Mouse (Mus musculus) heart, embryonic 10.5 days (tissue): Measurements from ENCODE around the gene Slc22a23. TPM values are rescaled to one million over a fixed set of nuclear protein-coding genes. Genes with fewer than 3 reads are reported as not detected.

ENCODE experiments used
- DNase-seq: peaks from one replicate; pipeline ENCODE4 v3.0.0-alpha.2; 2017; ENCODE audit warnings: low spot score
- H3K27ac ChIP-seq: fragments of 300-500 bp; sonication (generic); 2 replicates; pipeline ENCODE4 v1.5.1; 2016; ENCODE audit warnings: mild to moderate bottlenecking
- H3K27me3 ChIP-seq: fragments of 300-500 bp; sonication (generic); 2 replicates; pipeline ENCODE4 v1.6.1; 2016; ENCODE audit warnings: mild to moderate bottlenecking; ENCODE audit not compliant: poor library complexity, insufficient read depth, severe bottlenecking
- H3K36me3 ChIP-seq: fragments of 300-500 bp; sonication (generic); 2 replicates; pipeline ENCODE4 v1.6.1; 2016; ENCODE audit warnings: mild to moderate bottlenecking, moderate library complexity
- H3K4me1 ChIP-seq: fragments of 300-500 bp; sonication (generic); 2 replicates; pipeline ENCODE4 v1.6.1; 2016; ENCODE audit warnings: mild to moderate bottlenecking
- H3K4me3 ChIP-seq: fragments of 300-500 bp; sonication (generic); 2 replicates; pipeline ENCODE4 v1.5.1; 2016; ENCODE audit warnings: mild to moderate bottlenecking, moderate library complexity
- H3K9me3 ChIP-seq: fragments of 300-500 bp; sonication (generic); 2 replicates; pipeline ENCODE4 v1.6.1; 2016; ENCODE audit warnings: mild to moderate bottlenecking, moderate library complexity
- WGBS: fragments of 180-500 bp; shearing (Covaris S2); methylation state at CpG from one replicate; pipeline ENCODE4 v1.1.7; 2016; 5-methylcytosine and 5-hydroxymethylcytosine counted together
- polyA plus RNA-seq: library from polyadenylated mRNA; unstranded; fragments of >200 nt; fragmentation: Nextera tagmentation; extraction: Ambion mirVana; gene quantifications from 2 replicates; pipeline ENCODE4 v1.2.1, GENCODE M21; 2016

Gene Slc22a23
- polyA plus RNA-seq, 1 experiment from 2014 or later: 5.1 TPM

GRCm38 (mm10) chr13:34269376-34269991 is 75.5 kb downstream of the Slc22a23 start:
- peaks cover 21% of the 10 kb centered on the region for H3K4me1 ChIP-seq

GRCm38 (mm10) chr13:34266942-34267660 is 77.9 kb downstream of the Slc22a23 start:
- no peak overlapping the region for H3K27ac ChIP-seq
- no peaks in the 10 kb centered on the region for H3K36me3 ChIP-seq
- H3K27me3 ChIP-seq: no peaks in the 10 kb centered on the region
- no peaks in the 10 kb centered on the region for H3K9me3 ChIP-seq
- no peak for DNase-seq
- H3K4me3 ChIP-seq: no peak overlapping the region
- 86% methylated on average over 8 of the region's 8 CpGs for WGBS
- H3K4me1 ChIP-seq: peaks cover 13% of the 10 kb centered on the region

More at GRCm38 (mm10) chr13:34269376-34269991, 75.5 kb downstream of the Slc22a23 start:
- Histone ChIP-seq H3K9me3 (no peaks in the 10 kb centered on the region), H3K27ac (no peak overlapping the region), H3K27me3 (no peaks in the 10 kb centered on the region), H3K36me3 (no peaks in the 10 kb centered on the region), H3K4me3 (no peak overlapping the region)
- WGBS: 90% methylated on average over 2 of the region's 2 CpGs
- no peak for DNase-seq

- no peaks in the 10 kb centered on the region for H3K27me3 ChIP-seq
- 0 out of 2 replicates have a peak, but pooled peaks cover 3% of the 10 kb centered on the region for H3K4me1 ChIP-seq
- H3K36me3 ChIP-seq: no peaks in the 10 kb centered on the region
- no peak overlapping the region for H3K27ac ChIP-seq
- WGBS: 93% methylated on average over 8 of the region's 8 CpGs
- H3K9me3 ChIP-seq: no peaks in the 10 kb centered on the region
- DNase-seq: no peak
- no peak overlapping the region for H3K4me3 ChIP-seq
These were observed 78.9 kb downstream of the Slc22a23 start for GRCm38 (mm10) chr13:34266067-34266466.

DNA sequence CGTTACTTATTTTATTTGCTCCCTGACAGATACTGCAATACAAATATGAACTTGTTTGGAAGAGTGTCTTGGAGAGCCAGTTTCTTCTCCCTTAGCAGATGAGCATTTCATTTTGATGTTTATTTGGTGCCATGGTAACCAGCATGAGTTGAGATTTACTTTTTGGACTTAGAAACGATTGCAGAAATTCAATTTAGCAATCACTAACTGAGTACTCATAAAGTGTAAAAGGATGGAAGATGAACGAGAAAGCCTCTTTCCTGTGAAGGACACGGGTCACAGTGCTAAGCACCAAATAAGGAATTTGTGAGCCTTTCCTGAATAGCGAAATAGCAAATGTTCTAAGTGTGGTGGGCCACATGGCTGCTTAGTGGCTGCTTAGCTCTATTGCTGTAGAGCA is 79.4 kb downstream of the Slc22a23 start:
- Histone ChIP-seq H3K4me1 (no peaks in the 10 kb centered on the region), H3K4me3 (no peak overlapping the region), H3K27me3 (no peaks in the 10 kb centered on the region), H3K27ac (no peak overlapping the region), H3K9me3 (no peaks in the 10 kb centered on the region), H3K36me3 (no peaks in the 10 kb centered on the region)
- WGBS: 85% methylated on average over 5 of the region's 5 CpGs
- no peak for DNase-seq

DNA sequence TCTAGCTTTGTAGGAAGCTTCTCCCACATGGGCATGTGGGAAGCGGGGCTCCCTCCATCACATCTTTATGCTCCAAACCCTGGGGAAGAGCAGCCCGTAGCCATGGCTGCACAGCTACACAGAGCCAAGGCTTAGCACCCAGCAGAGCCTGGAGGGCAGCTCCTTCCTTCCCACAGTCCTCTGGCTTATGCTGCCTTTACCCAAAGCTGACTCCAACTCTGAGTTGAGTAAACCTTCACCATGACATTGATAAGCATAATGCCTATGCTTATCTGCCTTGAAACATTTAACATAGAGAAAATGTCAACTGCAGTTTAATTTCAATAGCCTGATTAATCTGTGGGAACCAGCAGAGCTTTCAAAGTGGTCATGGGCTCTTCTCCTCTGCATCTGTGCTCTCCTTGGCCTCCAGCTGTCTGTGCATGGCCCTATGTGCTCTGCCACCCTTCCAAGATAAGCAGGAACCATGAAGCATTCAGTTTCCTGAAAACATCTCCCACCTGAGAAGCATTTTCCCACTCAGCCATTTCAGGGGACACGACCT is 79.9 kb downstream of the Slc22a23 start:
- no peaks in the 10 kb centered on the region for H3K36me3 ChIP-seq
- H3K27ac ChIP-seq: no peak overlapping the region
- no peaks in the 10 kb centered on the region for H3K9me3 ChIP-seq
- no peaks in the 10 kb centered on the region for H3K4me1 ChIP-seq
- H3K27me3 ChIP-seq: no peaks in the 10 kb centered on the region
- no peak for DNase-seq
- WGBS: 88% methylated on average over 3 of the region's 3 CpGs
- H3K4me3 ChIP-seq: no peak overlapping the region

- DNase-seq: no peak
- H3K36me3 ChIP-seq: no peaks in the 10 kb centered on the region
- 88% methylated on average over 2 of the region's 2 CpGs for WGBS
- no peaks in the 10 kb centered on the region for H3K27me3 ChIP-seq
- H3K27ac ChIP-seq: no peak overlapping the region
- no peak overlapping the region for H3K4me3 ChIP-seq
- H3K4me1 ChIP-seq: no peaks in the 10 kb centered on the region
- H3K9me3 ChIP-seq: no peaks in the 10 kb centered on the region
These were observed 80.5 kb downstream of the Slc22a23 start for GRCm38 (mm10) chr13:34264508-34264907.

DNA sequence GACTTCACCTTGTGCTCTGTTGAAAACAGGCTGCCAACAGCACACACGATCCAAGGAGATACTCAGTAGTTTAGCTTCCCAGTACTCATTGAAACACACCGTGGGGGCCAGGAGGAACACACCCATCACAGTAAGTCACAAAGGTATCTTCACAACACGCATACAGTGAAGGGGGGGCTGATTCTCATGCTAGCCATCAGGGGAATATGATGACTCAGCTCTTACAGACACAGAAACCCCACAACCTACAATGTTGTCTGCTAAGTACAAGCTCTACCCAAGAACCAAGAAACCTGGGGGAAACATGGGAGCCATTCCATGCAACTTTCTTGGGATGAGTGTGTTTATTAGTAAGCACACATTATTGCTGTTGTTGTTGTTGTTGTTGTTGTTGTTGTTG is 86.2 kb downstream of the Slc22a23 start:
- Histone ChIP-seq H3K4me1 (peaks cover 13% of the 10 kb centered on the region), H3K9me3 (no peaks in the 10 kb centered on the region), H3K4me3 (no peak overlapping the region), H3K36me3 (no peaks in the 10 kb centered on the region), H3K27ac (no peak overlapping the region), H3K27me3 (no peaks in the 10 kb centered on the region)
- DNase-seq: no peak
- WGBS: 84% methylated on average over 3 of the region's 3 CpGs

- 87% methylated on average over 7 of the region's 7 CpGs for WGBS
- DNase-seq: no peak
- peaks cover 13% of the 10 kb centered on the region for H3K4me1 ChIP-seq
These were observed 87.8 kb downstream of the Slc22a23 start for GRCm38 (mm10) chr13:34257177-34257576.

DNA sequence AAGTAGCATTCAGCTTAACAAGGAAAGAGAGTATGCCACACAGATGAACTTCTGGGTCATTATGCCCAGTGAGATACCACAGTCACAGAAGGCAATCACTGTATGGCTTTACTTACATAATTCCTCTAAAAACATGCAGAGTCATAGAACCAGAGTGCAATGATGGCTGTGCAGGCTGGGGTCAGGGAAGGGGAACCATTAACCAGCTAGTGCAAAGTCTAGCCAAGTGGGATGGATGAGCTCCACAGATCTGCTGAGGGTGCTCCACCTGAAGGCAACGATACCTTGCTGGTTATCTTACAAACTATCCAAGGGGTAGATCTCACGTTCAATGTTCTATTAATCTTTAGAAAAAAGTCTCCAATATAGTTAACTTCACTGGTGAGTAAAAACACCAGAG is 88.3 kb downstream of the Slc22a23 start:
- Histone ChIP-seq H3K9me3 (no peaks in the 10 kb centered on the region), H3K4me1 (peaks cover 13% of the 10 kb centered on the region), H3K4me3 (no peak overlapping the region), H3K27ac (no peak overlapping the region), H3K36me3 (no peaks in the 10 kb centered on the region), H3K27me3 (no peaks in the 10 kb centered on the region)
- no peak for DNase-seq
- WGBS: 95% methylated on average over 2 of the region's 2 CpGs

More at GRCm38 (mm10) chr13:34257177-34257576, 87.8 kb downstream of the Slc22a23 start:
- Histone ChIP-seq H3K36me3 (no peaks in the 10 kb centered on the region), H3K27me3 (no peaks in the 10 kb centered on the region), H3K4me3 (no peak overlapping the region), H3K27ac (no peak overlapping the region), H3K9me3 (no peaks in the 10 kb centered on the region)

DNA sequence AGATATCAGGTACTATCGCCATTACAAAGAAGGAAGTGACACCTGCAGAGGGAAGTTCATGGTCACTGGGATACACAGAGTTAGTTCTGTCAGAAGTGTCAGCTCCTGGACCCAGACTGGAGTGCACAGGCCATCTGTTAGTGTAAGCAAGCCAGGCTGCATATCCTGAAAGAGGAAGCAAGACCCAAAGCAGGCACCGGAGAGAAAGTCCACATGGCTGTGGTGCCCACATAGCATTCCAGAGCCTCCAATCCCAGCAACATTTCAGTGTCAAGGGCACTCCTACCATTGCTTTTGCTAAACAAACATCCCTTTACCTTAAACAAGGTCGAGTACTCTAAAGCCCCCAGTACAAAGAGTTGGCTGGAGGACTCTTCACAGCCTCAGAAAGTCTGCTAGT is 89.7 kb downstream of the Slc22a23 start:
- H3K27me3 ChIP-seq: no peaks in the 10 kb centered on the region
- no peaks in the 10 kb centered on the region for H3K9me3 ChIP-seq
- WGBS: 72% methylated on average over 3 of the region's 3 CpGs
- H3K36me3 ChIP-seq: no peaks in the 10 kb centered on the region
- H3K4me1 ChIP-seq: peaks cover 13% of the 10 kb centered on the region
- no peak overlapping the region for H3K4me3 ChIP-seq
- DNase-seq: no peak
- no peak overlapping the region for H3K27ac ChIP-seq

- no peaks in the 10 kb centered on the region for H3K27me3 ChIP-seq
- H3K27ac ChIP-seq: no peak overlapping the region
- H3K9me3 ChIP-seq: no peaks in the 10 kb centered on the region
- no peak overlapping the region for H3K4me3 ChIP-seq
- 75% methylated on average over 5 of the region's 5 CpGs for WGBS
- H3K36me3 ChIP-seq: no peaks in the 10 kb centered on the region
- H3K4me1 ChIP-seq: peaks cover 13% of the 10 kb centered on the region
- no peak for DNase-seq
These were observed 90.3 kb downstream of the Slc22a23 start for GRCm38 (mm10) chr13:34254691-34255090.

DNA sequence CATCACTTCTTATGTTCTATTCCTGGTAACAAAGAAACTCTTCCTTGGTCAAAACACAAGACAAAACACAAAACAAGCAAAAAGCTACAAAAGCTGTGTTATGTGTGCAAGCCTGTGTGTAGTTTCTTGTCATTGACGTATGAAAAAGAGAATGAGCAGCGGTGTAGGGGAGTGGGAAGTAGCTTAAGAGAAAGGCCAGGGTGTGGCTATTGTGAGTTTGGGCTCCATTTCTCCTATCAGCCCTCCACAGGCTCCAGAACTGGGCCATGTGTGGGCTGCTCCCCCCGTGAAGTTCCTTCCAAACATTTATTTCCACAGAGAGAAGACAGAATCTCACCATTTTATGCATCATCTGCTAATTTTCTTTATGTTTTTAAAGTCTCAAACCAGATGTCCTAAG is 91.2 kb downstream of the Slc22a23 start:
- no peak overlapping the region for H3K27ac ChIP-seq
- H3K36me3 ChIP-seq: no peaks in the 10 kb centered on the region
- H3K27me3 ChIP-seq: no peaks in the 10 kb centered on the region
- no peak overlapping the region for H3K4me3 ChIP-seq
- no peaks in the 10 kb centered on the region for H3K9me3 ChIP-seq
- DNase-seq: no peak
- WGBS: 84% methylated on average over 3 of the region's 3 CpGs
- peaks cover 23% of the 10 kb centered on the region for H3K4me1 ChIP-seq
